Mouse (Mus musculus) testis, adult 2 months (tissue): ENCODE data around the gene Tspan11. TPM values are rescaled to one million over a fixed set of nuclear protein-coding genes. Genes with fewer than 3 reads are reported as not detected.
A peak's percentile ranks its signal among the peaks of the same experiment; 100 is the strongest.

Source experiments
- H3K27ac ChIP-seq: fragments of 200-500 bp; 2 replicates; pipeline ENCODE4 v1.5.1; 2012; ENCODE audit warnings: low read depth, low read length; ENCODE audit not compliant: control insufficient read depth, insufficient read depth
- H3K27me3 ChIP-seq: fragments of 200-500 bp; 2 replicates; pipeline ENCODE4 v1.6.1; 2012; ENCODE audit warnings: mild to moderate bottlenecking, low read length, moderate library complexity; ENCODE audit not compliant: control insufficient read depth, insufficient read depth
- H3K36me3 ChIP-seq: fragments of 200-500 bp; 2 replicates; pipeline ENCODE4 v1.6.1; 2012; ENCODE audit warnings: mild to moderate bottlenecking, low read length; ENCODE audit not compliant: control insufficient read depth, insufficient read depth
- H3K4me1 ChIP-seq: fragments of 200-500 bp; 2 replicates; pipeline ENCODE4 v1.6.1; 2012; ENCODE audit warnings: low read length; ENCODE audit not compliant: control insufficient read depth, insufficient read depth
- H3K4me3 ChIP-seq: fragments of 200-500 bp; 2 replicates; pipeline ENCODE4 v1.5.1; 2012; ENCODE audit warnings: low read depth, mild to moderate bottlenecking, low read length, moderate library complexity, mixed read lengths; ENCODE audit not compliant: control insufficient read depth
- CTCF ChIP-seq: fragments of 200-500 bp; IDR thresholded peaks from 2 replicates; pipeline ENCODE4 v1.5.1; 2012; ENCODE audit warnings: low read depth, mild to moderate bottlenecking, inconsistent platforms, low read length, moderate library complexity; ENCODE audit not compliant: control insufficient read depth, insufficient read depth, insufficient replicate concordance
- POLR2A ChIP-seq: fragments of 200-500 bp; IDR thresholded peaks from 2 replicates; pipeline ENCODE4 v1.6.1; 2012; ENCODE audit warnings: low read depth, mild to moderate bottlenecking, inconsistent platforms, low read length, moderate library complexity; ENCODE audit not compliant: control insufficient read depth
- polyA plus RNA-seq: library from polyadenylated mRNA; depleted of rRNA; stranded (reverse); fragments of >200 nt; gene quantifications from 2 replicates; pipeline ENCODE4 v1.2.3, GENCODE M21; 2012

Gene Tspan11
- polyA plus RNA-seq, 1 experiment, result 0.75 TPM

GRCm38 (mm10) chr6:127988944-127989494, 101.6 kb downstream of the Tspan11 start:
- Histone ChIP-seq H3K4me3 (no peak overlapping the region), H3K4me1 (no peaks in the 10 kb centered on the region; the same call in 1 of the 2 replicates), H3K36me3 (no peaks in the 10 kb centered on the region), H3K27me3 (no peaks in the 10 kb centered on the region), H3K27ac (no peak overlapping the region)
- TF ChIP-seq POLR2A (no peak), CTCF (no peak)

- Histone ChIP-seq H3K4me3 (no peak overlapping the region), H3K36me3 (no peaks in the 10 kb centered on the region), H3K4me1 (no peaks in the 10 kb centered on the region; the same call in 1 of the 2 replicates), H3K27ac (no peak overlapping the region), H3K27me3 (no peaks in the 10 kb centered on the region)
- TF ChIP-seq POLR2A, result no peak
- TF ChIP-seq CTCF, result no peak
These were observed 102.3 kb downstream of the Tspan11 start for GRCm38 (mm10) chr6:127989624-127990212.

- Histone ChIP-seq H3K36me3 (no peaks in the 10 kb centered on the region), H3K4me1 (no peaks in the 10 kb centered on the region; the same call in 1 of the 2 replicates), H3K4me3 (no peak overlapping the region), H3K27me3 (no peaks in the 10 kb centered on the region), H3K27ac (no peak overlapping the region)
- TF ChIP-seq POLR2A, result no peak
- TF ChIP-seq CTCF, result no peak
These were observed 104.3 kb downstream of the Tspan11 start for GRCm38 (mm10) chr6:127991509-127992176.

GRCm38 (mm10) chr6:127992993-127993392, 105.6 kb downstream of the Tspan11 start:
- no peaks in the 10 kb centered on the region; the same call in 1 of the 2 replicates for H3K4me1 ChIP-seq

GRCm38 (mm10) chr6:127996928-127997327, 109.5 kb downstream of the Tspan11 start:
- Histone ChIP-seq H3K4me3 (no peak overlapping the region), H3K36me3 (no peaks in the 10 kb centered on the region), H3K4me1 (no peaks in the 10 kb centered on the region), H3K27me3 (no peaks in the 10 kb centered on the region), H3K27ac (no peak overlapping the region)
- peak; percentile 62; the same call in 1 of the 2 replicates for TF ChIP-seq CTCF
- TF ChIP-seq POLR2A, result no peak

More at GRCm38 (mm10) chr6:127992993-127993392, 105.6 kb downstream of the Tspan11 start:
- TF ChIP-seq POLR2A (no peak), CTCF (no peak)
- H3K27ac ChIP-seq, result no peak overlapping the region
- no peaks in the 10 kb centered on the region for H3K27me3 ChIP-seq
- H3K36me3 ChIP-seq, result no peaks in the 10 kb centered on the region
- no peak overlapping the region for H3K4me3 ChIP-seq

- Histone ChIP-seq H3K27ac (no peak overlapping the region), H3K27me3 (no peaks in the 10 kb centered on the region)
These were observed 111.7 kb downstream of the Tspan11 start for GRCm38 (mm10) chr6:127999118-127999517.

GRCm38 (mm10) chr6:128000777-128001176, 113.4 kb downstream of the Tspan11 start:
- H3K4me1 ChIP-seq, result no peaks in the 10 kb centered on the region
- TF ChIP-seq POLR2A (no peak), CTCF (no peak)
- H3K36me3 ChIP-seq, result no peaks in the 10 kb centered on the region
- H3K27me3 ChIP-seq, result no peaks in the 10 kb centered on the region
- no peak overlapping the region for H3K27ac ChIP-seq
- no peak overlapping the region for H3K4me3 ChIP-seq

More at GRCm38 (mm10) chr6:127999118-127999517, 111.7 kb downstream of the Tspan11 start:
- H3K36me3 ChIP-seq, result no peaks in the 10 kb centered on the region
- no peak overlapping the region for H3K4me3 ChIP-seq
- no peak for TF ChIP-seq CTCF
- TF ChIP-seq POLR2A, result no peak
- H3K4me1 ChIP-seq, result no peaks in the 10 kb centered on the region

GRCm38 (mm10) chr6:128001587-128001986, 114.2 kb downstream of the Tspan11 start:
- Histone ChIP-seq H3K4me1 (no peaks in the 10 kb centered on the region), H3K4me3 (no peak overlapping the region), H3K27ac (no peak overlapping the region), H3K27me3 (no peaks in the 10 kb centered on the region), H3K36me3 (no peaks in the 10 kb centered on the region)
- TF ChIP-seq CTCF (no peak), POLR2A (no peak)
